20 mouse cellular contexts compared by ENCODE assay signal in genomic region chr3:28736981-28737380, GRCm38 (mm10). TPM values are rescaled to one million over a fixed set of nuclear protein-coding genes. Genes with fewer than 3 reads are reported as not detected.
DNase-seq lines count a peak whose midpoint lies in the region; ATAC-seq lines count a peak whose summit lies in the region.
"Had no signal": no experiment of that assay in that cellular context is flagged by ENCODE, and none has a peak within 500 bp of the region (broad histone marks: within the 10 kb centered on the region; RNA-seq: fewer than 3 reads in every experiment).

No protein-coding gene starts in this region.

- DNase-seq in liver, embryonic 13.5 days, result no peak
- no peak for DNase-seq in liver
- peak; percentile 68 to 79 for DNase-seq in kidney, adult 8-10 months
- peak; percentile 50 to 71 for DNase-seq in kidney, postnatal 25 days
- DNase-seq in ovary, postnatal 36 days (ENCODE audit: low spot score), result no peak
- no peak for DNase-seq in thymus, postnatal 4 days
- DNase-seq in layer of hippocampus, adult 9-11 months, result no peak
- DNase-seq: adrenal gland, postnatal 14 days; cerebellum, adult 2 months; heart, postnatal 14 days; thymus, adult 18-20 months had no signal

- H3K4me3 ChIP-seq in liver, embryonic 13.5 days (replicated peaks), result no peak overlapping the region
- no peak overlapping the region for H3K4me3 ChIP-seq in intestine, embryonic 16.5 days (ENCODE audit: low read length)
- H3K4me3 ChIP-seq: embryonic facial prominence, embryonic 10.5 days; limb, embryonic 12.5 days; neural tube, embryonic 15.5 days had no signal

- H3K27ac ChIP-seq in liver, embryonic 13.5 days, result no peak overlapping the region
- H3K27ac ChIP-seq in intestine, embryonic 16.5 days (ENCODE audit: low read length), result no peak overlapping the region; the same call in 1 of the 2 replicates
- H3K27ac ChIP-seq: embryonic facial prominence, embryonic 10.5 days; limb, embryonic 12.5 days; neural tube, embryonic 15.5 days had no signal

- H3K9me3 ChIP-seq in liver, embryonic 13.5 days (replicated peaks), result no peaks in the 10 kb centered on the region
- no peaks in the 10 kb centered on the region for H3K9me3 ChIP-seq in intestine, embryonic 16.5 days (ENCODE audit: control insufficient read depth, low read length)
- H3K9me3 ChIP-seq: embryonic facial prominence, embryonic 10.5 days; limb, embryonic 12.5 days; neural tube, embryonic 15.5 days had no signal

- no peaks in the 10 kb centered on the region for H3K27me3 ChIP-seq in liver, embryonic 13.5 days
- H3K27me3 ChIP-seq in intestine, embryonic 16.5 days (replicated peaks; ENCODE audit: control insufficient read depth, insufficient read depth, low read length), result no peaks in the 10 kb centered on the region
- H3K27me3 ChIP-seq: limb, embryonic 12.5 days; neural tube, embryonic 15.5 days; Patski had no signal

- H3K4me1 ChIP-seq in liver, embryonic 13.5 days (replicated peaks), result peaks cover 5% of the 10 kb centered on the region; the same call in 1 of the 2 replicates
- no peaks in the 10 kb centered on the region for H3K4me1 ChIP-seq in intestine, embryonic 16.5 days (ENCODE audit: control insufficient read depth, insufficient read depth, low read length)
- H3K4me1 ChIP-seq: neural tube, embryonic 15.5 days had no signal

- WGBS in liver, embryonic 13.5 days (ENCODE audit: insufficient replicate concordance), result 56% methylated on average over 2 of the region's 2 CpGs
- WGBS in intestine, embryonic 16.5 days, result 42% methylated on average over 2 of the region's 2 CpGs

- H3K4me2 ChIP-seq in liver, embryonic 13.5 days, result no peak overlapping the region
- no peak overlapping the region for H3K4me2 ChIP-seq in intestine, embryonic 16.5 days (ENCODE audit: low read depth, low read length)
- H3K4me2 ChIP-seq: heart, embryonic 11.5 days; limb, embryonic 12.5 days; neural tube, embryonic 15.5 days had no signal

- no peaks in the 10 kb centered on the region for H3K36me3 ChIP-seq in liver, embryonic 13.5 days
- no peaks in the 10 kb centered on the region for H3K36me3 ChIP-seq in intestine, embryonic 16.5 days (ENCODE audit: control insufficient read depth, insufficient read depth, low read length)
- H3K36me3 ChIP-seq: embryonic facial prominence, embryonic 10.5 days; limb, embryonic 12.5 days; neural tube, embryonic 15.5 days had no signal

- no peak overlapping the region for H3K9ac ChIP-seq in liver, embryonic 13.5 days
- no peak overlapping the region for H3K9ac ChIP-seq in intestine, embryonic 16.5 days (ENCODE audit: low read depth, low read length)
- H3K9ac ChIP-seq: limb, embryonic 12.5 days; neural tube, embryonic 15.5 days had no signal

- 0 out of 2 replicates have a peak, but pooled peaks have one; percentile 26 for ATAC-seq in liver, embryonic 13.5 days (ENCODE audit: low read depth)
- ATAC-seq in intestine, embryonic 16.5 days, result peak; percentile 69
- ATAC-seq: activated CD4-positive, CD25-positive, alpha-beta regulatory T cell, adult 4 months; forebrain, embryonic 16.5 days; Patski had no signal

RNA-seq across cellular contexts. Expression of gene Slc2a2, which starts 39.3 kb away (rescaled TPM):
- polyA plus RNA-seq in liver, embryonic 13.5 days (2015; fragmentation: Nextera tagmentation; extraction: Ambion mirVana), result 19.1 and 25.4 TPM in 2 replicates
- 14.3 and 21.9 TPM in 2 replicates for polyA plus RNA-seq in intestine, embryonic 16.5 days (2015; fragmentation: Nextera tagmentation; extraction: Ambion mirVana)
- polyA plus RNA-seq: C2C12; forebrain, embryonic 16.5 days; limb, embryonic 12.5 days had no signal

RNA-seq across cellular contexts. Expression of gene Eif5a2, which starts 44.1 kb away (rescaled TPM):
- 6.2 and 8.8 TPM in 2 replicates for polyA plus RNA-seq in liver, embryonic 13.5 days (2015; fragmentation: Nextera tagmentation; extraction: Ambion mirVana)
- polyA plus RNA-seq in intestine, embryonic 16.5 days (2015; fragmentation: Nextera tagmentation; extraction: Ambion mirVana), result 3.0 and 3.5 TPM in 2 replicates

Comparison
In these comparisons a context has a peak if more than half of its experiments do, and no peak if none do; other contexts are left out.
1. DNase-seq: peak in kidney, adult 8-10 months (2 of 2) and kidney, postnatal 25 days (2 of 2); none in liver, embryonic 13.5 days (single experiment), liver (single experiment), ovary, postnatal 36 days (single experiment), thymus, postnatal 4 days (single experiment) and layer of hippocampus, adult 9-11 months (single experiment).